Mouse (Mus musculus): ENCODE measurements around the gene Hist2h3c1.
"Not testable (repeated sequence)": the region's sequence is repeated elsewhere in the genome, so short reads cannot be mapped to it uniquely, and the experiment has no call there.

Gene Hist2h3c1

GRCm38 (mm10) chr3:96246427-96246856 lies at the start of gene Hist2h3c1:
Gene Hist2h3c1 (plus strand): TSS chr3:96246685.
- in situ Hi-C loops (cut with MboI; ENCODE audit: unreplicated experiment in 2 of 2), result not testable (repeated sequence)

GRCm38 (mm10) chr3:96197129-96197749 lies 49.2 kb upstream of the Hist2h3c1 start:
- in situ Hi-C loops (cut with MboI; ENCODE audit: unreplicated experiment in 2 of 2), result no loop called here

- in situ Hi-C loops (cut with MboI; ENCODE audit: unreplicated experiment in 2 of 2), result no loop called here
These were observed 48.3 kb upstream of the Hist2h3c1 start for GRCm38 (mm10) chr3:96198181-96198580.

GRCm38 (mm10) chr3:96198601-96199251 lies 47.8 kb upstream of the Hist2h3c1 start:
- in situ Hi-C loops (cut with MboI; ENCODE audit: unreplicated experiment in 2 of 2), result not testable (repeated sequence)

GRCm38 (mm10) chr3:96199731-96200130 lies 46.8 kb upstream of the Hist2h3c1 start:
- in situ Hi-C loops (cut with MboI; ENCODE audit: unreplicated experiment in 2 of 2), result no loop called here

- in situ Hi-C loops (cut with MboI; ENCODE audit: unreplicated experiment in 2 of 2), result no loop called here
These were observed 38.7 kb upstream of the Hist2h3c1 start for GRCm38 (mm10) chr3:96207819-96208218.

- in situ Hi-C loops (cut with MboI; ENCODE audit: unreplicated experiment in 2 of 2), result no loop called here
These were observed 37.2 kb upstream of the Hist2h3c1 start for GRCm38 (mm10) chr3:96209242-96209641.

- in situ Hi-C loops (cut with MboI; ENCODE audit: unreplicated experiment in 2 of 2), result loop anchor here (10.0 kb wide), 2 partner anchors 134 to 154 kb away; no protein-coding TSS in a partner anchor
These were observed 27.3 kb upstream of the Hist2h3c1 start for GRCm38 (mm10) chr3:96219191-96219641.

- in situ Hi-C loops (cut with MboI; ENCODE audit: unreplicated experiment in 2 of 2), result loop anchor here (10.0 kb wide), 2 partner anchors 135 to 155 kb away; no protein-coding TSS in a partner anchor
These were observed 26.8 kb upstream of the Hist2h3c1 start, which contains the start of the genes Bola1 and Hist2h2ab for GRCm38 (mm10) chr3:96219661-96220130. Gene Bola1 (minus strand): TSS chr3:96219709. Gene Hist2h2ab (plus strand): TSS chr3:96219865.

- in situ Hi-C loops (cut with MboI; ENCODE audit: unreplicated experiment in 2 of 2), result not testable (repeated sequence)
These were observed 26.2 kb upstream of the Hist2h3c1 start for GRCm38 (mm10) chr3:96220131-96220764.

GRCm38 (mm10) chr3:96220765-96221639 lies 25.5 kb upstream of the Hist2h3c1 start, which contains the start of the genes Hist2h2ac and Hist2h2be:
Gene Hist2h2ac (minus strand): TSS chr3:96220880.
Gene Hist2h2be (plus strand): TSS chr3:96221119.
- in situ Hi-C loops (cut with MboI; ENCODE audit: unreplicated experiment in 2 of 2), result no loop called here

GRCm38 (mm10) chr3:96221640-96222038 lies 24.8 kb upstream of the Hist2h3c1 start:
- in situ Hi-C loops (cut with MboI; ENCODE audit: unreplicated experiment in 2 of 2), result no loop called here

- in situ Hi-C loops (cut with MboI; ENCODE audit: unreplicated experiment in 2 of 2), result no loop called here
These were observed 23.7 kb upstream of the Hist2h3c1 start for GRCm38 (mm10) chr3:96222774-96223173.

GRCm38 (mm10) chr3:96225421-96225820 lies 21.1 kb upstream of the Hist2h3c1 start:
- in situ Hi-C loops (cut with MboI; ENCODE audit: unreplicated experiment in 2 of 2), result loop anchor here in 1 of 2 experiments (5.0 kb wide), 1 partner anchor 42 kb away; the partner anchor contains the start of genes Hist2h2bb and Hist2h3b

GRCm38 (mm10) chr3:96226695-96227648 lies 19.5 kb upstream of the Hist2h3c1 start:
- in situ Hi-C loops (cut with MboI; ENCODE audit: unreplicated experiment in 2 of 2), result loop anchor here in 1 of 2 experiments (5.0 kb wide), 1 partner anchor 40 kb away; the partner anchor contains the start of genes Hist2h2bb and Hist2h3b

- in situ Hi-C loops (cut with MboI; ENCODE audit: unreplicated experiment in 2 of 2), result loop anchor here in 1 of 2 experiments (5.0 kb wide), 1 partner anchor 38 kb away; the partner anchor contains the start of genes Hist2h2bb and Hist2h3b
These were observed 17.7 kb upstream of the Hist2h3c1 start for GRCm38 (mm10) chr3:96228828-96229227.

- in situ Hi-C loops (cut with MboI; ENCODE audit: unreplicated experiment in 2 of 2), result no loop called here
These were observed 16.1 kb upstream of the Hist2h3c1 start for GRCm38 (mm10) chr3:96230404-96230803.

- in situ Hi-C loops (cut with MboI; ENCODE audit: unreplicated experiment in 2 of 2), result no loop called here
These were observed 15.4 kb upstream of the Hist2h3c1 start for GRCm38 (mm10) chr3:96230910-96231757.
